Mouse (Mus musculus) adrenal gland, adult 8-10 months (tissue): ENCODE results near the gene St14. TPM values are rescaled to one million over a fixed set of nuclear protein-coding genes. Genes with fewer than 3 reads are reported as not detected.

Source experiments
- DNase-seq: peaks from one replicate; pipeline ENCODE4 v3.0.0; 2022
- total RNA-seq, 4 experiments: library from RNA; stranded (reverse); gene quantifications; 2 replicates each; pipeline ENCODE4 v1.2.4; 2022

Gene St14
- total RNA-seq, 4 experiments from 2014 or later, result 0.65 to 1.1 (median 0.84) TPM

DNA sequence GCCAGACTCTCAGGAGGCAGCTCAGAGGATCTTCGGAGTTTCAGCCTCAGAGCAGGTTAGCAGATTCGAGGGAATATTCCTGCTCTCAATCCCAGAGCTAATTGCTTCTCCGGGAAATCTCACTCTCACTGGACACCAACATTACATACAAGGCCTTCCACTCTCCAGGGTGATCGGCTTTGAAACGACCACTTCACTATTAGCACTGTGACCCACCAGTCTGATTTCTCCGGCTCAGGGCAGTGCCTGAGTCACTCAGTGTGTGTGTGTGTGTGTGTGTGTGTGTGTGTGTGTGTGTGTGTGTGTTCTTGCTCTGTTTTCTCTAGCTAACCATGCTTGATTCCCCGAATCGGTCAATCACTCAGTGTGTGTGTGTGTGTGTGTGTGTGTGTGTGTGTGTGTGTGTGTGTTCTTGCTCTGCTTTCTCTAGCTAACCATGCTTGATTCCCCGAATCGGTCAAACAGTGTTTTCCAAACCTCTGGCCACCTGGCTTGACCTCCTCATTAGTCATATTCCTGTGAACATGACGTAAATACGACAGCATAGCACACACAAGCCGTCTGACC lies 9.1 kb downstream of the St14 start:
- DNase-seq, result no peak

GRCm38 (mm10) chr9:31120533-31120915 lies 11.1 kb downstream of the St14 start:
- DNase-seq, result no peak

GRCm38 (mm10) chr9:31119882-31120532 lies 11.6 kb downstream of the St14 start:
- no peak for DNase-seq

GRCm38 (mm10) chr9:31119405-31119804 lies 12.2 kb downstream of the St14 start:
- no peak for DNase-seq

DNA sequence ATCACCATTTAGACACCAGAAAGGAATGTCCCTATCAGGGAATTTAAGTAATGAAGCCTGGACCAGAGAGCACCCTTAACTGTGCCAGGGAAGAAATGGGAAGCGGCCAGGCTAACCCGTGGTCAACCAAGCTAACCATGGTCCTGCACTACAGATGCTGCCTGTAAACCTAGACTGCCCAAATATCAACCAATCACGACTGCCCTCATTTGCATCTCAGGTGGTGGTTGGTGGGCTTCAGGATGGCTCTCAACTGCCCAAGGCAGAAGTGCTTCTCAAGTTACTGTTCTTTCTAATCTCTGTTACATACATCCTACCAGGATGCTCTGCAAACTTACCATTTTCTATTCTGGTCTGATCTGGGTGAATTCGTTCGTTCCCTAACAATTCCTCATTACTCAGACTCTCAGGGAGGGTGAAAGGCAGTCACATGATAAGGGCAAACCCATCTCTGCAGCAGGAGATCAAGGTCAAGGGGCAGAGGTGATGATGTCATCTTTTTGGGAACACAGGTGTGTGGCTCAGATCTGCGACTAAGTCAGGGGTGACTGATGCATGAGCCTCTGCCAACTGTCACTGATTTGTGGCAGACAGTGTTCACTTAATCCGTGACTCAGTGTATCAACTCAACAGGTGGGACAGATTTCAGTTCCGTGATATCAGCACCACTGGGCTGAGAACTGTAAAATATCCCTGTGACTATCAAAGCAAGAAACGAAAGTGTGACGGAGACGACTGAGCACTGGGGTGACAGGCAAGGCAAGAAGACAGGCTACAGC lies 12.9 kb downstream of the St14 start:
- no peak for DNase-seq

- DNase-seq, result no peak
Observed at GRCm38 (mm10) chr9:31117488-31117887, 14.2 kb downstream of the St14 start.

GRCm38 (mm10) chr9:31117088-31117487 lies 14.6 kb downstream of the St14 start:
- no peak for DNase-seq

DNA sequence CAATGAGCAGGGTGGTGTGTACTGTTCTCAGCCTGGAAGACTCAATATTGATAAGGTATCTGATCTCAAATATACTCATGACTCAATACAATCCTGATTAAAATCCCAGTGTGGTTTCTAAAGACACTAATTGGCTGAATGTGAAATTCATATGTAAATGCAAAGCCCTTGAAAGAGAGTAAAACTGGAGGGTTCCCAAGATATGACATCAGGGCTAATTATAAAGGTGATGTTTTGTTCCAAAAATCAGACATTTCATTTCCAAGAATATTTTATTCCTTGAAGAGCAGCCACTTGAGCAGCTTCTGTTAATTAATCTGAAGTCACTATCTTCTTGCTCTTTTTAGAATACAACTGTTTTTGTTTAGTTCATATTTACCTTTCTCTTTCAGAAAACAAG lies 16.1 kb downstream of the St14 start:
- no peak for DNase-seq

GRCm38 (mm10) chr9:31108464-31108863 lies 23.2 kb downstream of the St14 start:
- no peak for DNase-seq

- no peak for DNase-seq
Observed at GRCm38 (mm10) chr9:31098118-31098517, 33.5 kb downstream of the St14 start.

GRCm38 (mm10) chr9:31097088-31098082 lies 34.3 kb downstream of the St14 start:
- DNase-seq, result no peak

DNA sequence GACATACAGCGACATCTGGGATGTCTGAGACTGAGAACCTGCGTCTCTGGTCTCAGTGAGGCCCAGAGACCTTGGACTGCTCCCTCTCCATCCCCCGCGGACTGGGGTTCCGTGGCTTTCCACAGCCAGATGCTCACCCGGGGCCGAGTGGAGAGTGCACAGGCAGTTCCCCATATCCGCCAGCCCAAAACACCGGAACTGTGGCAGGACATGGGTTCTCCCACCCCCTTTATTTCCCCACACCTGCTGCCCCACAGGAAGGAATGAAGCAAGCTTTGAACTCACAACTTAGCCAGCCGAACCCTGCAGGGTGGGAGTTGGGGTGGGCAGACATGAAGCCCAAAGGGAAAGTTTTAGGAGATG lies 38.8 kb downstream of the St14 start:
- DNase-seq, result no peak

- DNase-seq, result no peak
Observed at GRCm38 (mm10) chr9:31092111-31092832, 39.4 kb downstream of the St14 start.

DNA sequence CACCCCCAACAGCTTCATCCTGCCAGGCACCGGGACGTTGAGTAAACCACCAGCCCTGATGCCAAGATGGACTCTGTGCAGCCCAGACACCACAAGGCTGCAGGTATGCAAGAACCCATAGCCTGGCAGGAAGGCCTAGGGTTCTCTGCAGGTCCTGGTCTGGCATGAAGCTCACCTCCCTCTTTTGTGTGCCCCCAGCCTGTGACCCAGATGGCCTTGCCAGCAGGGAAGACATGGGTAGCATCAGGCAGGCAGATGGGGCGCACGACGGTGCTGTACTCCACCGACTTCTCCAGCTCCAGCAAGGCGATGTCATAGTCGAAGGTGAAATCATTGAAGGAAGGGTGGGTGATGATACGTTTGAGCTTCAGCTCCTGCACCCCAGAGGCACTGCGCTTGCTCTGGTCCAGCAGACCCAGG lies 40.5 kb downstream of the St14 start:
- DNase-seq, result no peak

DNA sequence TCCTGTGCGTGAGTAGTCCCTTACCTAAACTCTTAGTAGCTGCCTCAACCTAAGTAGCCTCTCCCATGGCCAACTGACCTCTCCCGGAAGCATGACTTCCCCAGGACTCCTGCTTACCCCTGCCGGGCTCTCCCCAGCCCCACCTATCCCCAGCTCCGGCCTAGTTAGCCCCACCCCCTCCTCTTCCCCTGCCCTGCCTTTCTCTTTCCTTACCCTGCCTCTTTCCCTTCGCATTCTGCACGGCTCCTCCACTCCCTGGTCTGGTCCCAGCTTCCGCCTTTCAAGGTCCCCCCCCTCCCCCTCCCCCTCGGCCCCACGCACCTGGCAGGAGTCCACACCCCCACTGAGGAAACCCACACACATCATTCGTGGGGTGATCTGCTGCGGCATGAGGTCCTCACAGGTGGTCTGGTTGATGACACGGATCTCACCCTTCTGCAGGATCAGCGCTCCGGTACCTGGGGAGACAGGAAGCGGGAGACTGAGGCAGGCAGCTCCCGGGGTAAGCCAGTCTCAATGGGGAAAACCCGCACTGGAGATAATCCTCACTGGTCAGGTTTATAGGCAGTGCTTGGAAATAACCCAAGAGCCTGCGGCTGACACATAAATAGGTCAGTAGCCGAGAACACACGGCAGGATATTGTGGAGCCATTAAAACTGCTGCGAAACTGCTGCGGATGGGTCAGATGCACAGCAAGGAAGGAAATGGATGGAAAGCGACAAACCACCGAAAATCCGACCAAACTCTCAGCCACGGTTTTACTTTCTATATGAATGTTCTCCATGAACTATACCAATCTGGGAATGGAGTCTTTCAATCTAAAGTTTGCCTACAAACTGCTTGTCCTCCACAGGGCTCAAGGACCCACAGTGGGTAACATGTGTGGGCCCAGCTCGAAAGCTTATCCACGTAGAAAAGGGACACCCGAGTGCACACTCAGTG lies 41.3 kb downstream of the St14 start:
- no peak for DNase-seq

GRCm38 (mm10) chr9:31089541-31089940 lies 42.1 kb downstream of the St14 start:
- DNase-seq, result no peak

GRCm38 (mm10) chr9:31088883-31089282 lies 42.8 kb downstream of the St14 start:
- DNase-seq, result peak; percentile 79

DNA sequence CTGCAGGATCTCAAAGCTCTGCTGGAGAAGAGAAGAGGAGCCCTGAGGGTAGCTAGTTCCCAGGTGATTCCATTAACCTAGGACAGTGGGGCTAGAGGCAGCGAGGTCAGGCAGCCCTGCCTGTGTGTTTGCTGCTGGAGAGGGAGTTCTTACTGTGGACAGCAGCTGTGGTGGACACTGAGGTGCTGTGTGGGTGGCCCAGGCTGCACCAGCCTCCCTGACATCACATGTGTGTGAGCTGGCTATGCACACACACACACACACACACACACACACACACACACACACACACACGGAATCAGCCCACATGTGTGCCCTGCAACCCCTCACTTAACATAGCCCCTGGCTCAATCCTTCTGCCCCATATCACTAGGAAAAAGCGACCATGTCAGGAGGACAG lies 43.5 kb downstream of the St14 start:
- DNase-seq, result no peak

GRCm38 (mm10) chr9:31087466-31087865 lies 44.2 kb downstream of the St14 start:
- no peak for DNase-seq

- DNase-seq, result no peak
Observed at GRCm38 (mm10) chr9:31086754-31087145, 44.9 kb downstream of the St14 start.
